ENCODE assay signal across 18 mouse cellular contexts in the genomic region with DNA sequence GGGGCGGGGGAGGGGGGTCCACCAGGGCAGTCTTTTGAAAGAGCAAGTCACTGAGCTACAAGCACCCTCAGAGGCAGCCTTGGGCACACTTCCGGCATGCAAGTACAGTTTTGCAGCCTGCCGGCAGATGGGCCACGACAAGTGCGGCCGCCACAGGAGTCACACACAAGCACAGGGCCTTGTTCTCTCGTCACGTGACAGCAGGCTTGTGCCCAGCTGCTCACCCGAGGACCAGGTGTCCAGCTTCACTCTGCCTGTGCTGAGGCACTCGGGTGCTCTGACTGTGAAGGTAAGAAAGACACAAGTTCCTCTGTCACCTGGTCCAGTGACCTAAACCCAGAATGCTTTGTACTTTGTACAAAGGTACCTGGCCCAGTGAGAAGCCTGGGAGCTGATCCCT.
A peak's percentile ranks its signal among the peaks of the same experiment; 100 is the strongest.
DNase-seq lines count a peak whose midpoint lies in the region; ATAC-seq lines count a peak whose summit lies in the region.
"Had no signal": no experiment of that assay in that cellular context is flagged by ENCODE, and none has a peak within 500 bp of the region (broad histone marks: within the 10 kb centered on the region; RNA-seq: fewer than 3 reads in every experiment).

No protein-coding gene starts in this region.

- ATAC-seq in forebrain, embryonic 13.5 days = 0 out of 2 replicates have a peak, but pooled peaks have one; percentile 33
- ATAC-seq in forebrain, embryonic 15.5 days (replicated peaks) = no peak
- ATAC-seq in kidney, embryonic 15.5 days (replicated peaks; ENCODE audit: low FRiP score) = 0 out of 2 replicates have a peak, but pooled peaks have one; percentile 29
- no peak for ATAC-seq in kidney, embryonic 14.5 days (ENCODE audit: low FRiP score, low TSS enrichment)
- ATAC-seq in neural tube, embryonic 12.5 days (ENCODE audit: low FRiP score, low read depth) = peak; percentile 48; the same call in 1 of the 2 replicates

- no peak overlapping the region for H3K4me3 ChIP-seq in forebrain, embryonic 13.5 days
- H3K4me3 ChIP-seq in forebrain, embryonic 15.5 days = no peak overlapping the region
- no peak overlapping the region for H3K4me3 ChIP-seq in kidney, embryonic 15.5 days (replicated peaks)
- no peak overlapping the region for H3K4me3 ChIP-seq in kidney, embryonic 14.5 days (ENCODE audit: low read length)
- no peak overlapping the region for H3K4me3 ChIP-seq in neural tube, embryonic 12.5 days
- H3K4me3 ChIP-seq: embryonic facial prominence, embryonic 13.5 days; heart, embryonic 15.5 days had no signal

- no peaks in the 10 kb centered on the region for H3K9me3 ChIP-seq in forebrain, embryonic 13.5 days (replicated peaks)
- no peaks in the 10 kb centered on the region for H3K9me3 ChIP-seq in forebrain, embryonic 15.5 days
- H3K9me3 ChIP-seq in kidney, embryonic 15.5 days (replicated peaks) = no peaks in the 10 kb centered on the region
- no peaks in the 10 kb centered on the region for H3K9me3 ChIP-seq in kidney, embryonic 14.5 days (ENCODE audit: control insufficient read depth, low read length)
- no peaks in the 10 kb centered on the region for H3K9me3 ChIP-seq in neural tube, embryonic 12.5 days
- H3K9me3 ChIP-seq: embryonic facial prominence, embryonic 13.5 days; heart, embryonic 15.5 days had no signal

- H3K9ac ChIP-seq in forebrain, embryonic 13.5 days = no peak overlapping the region
- H3K9ac ChIP-seq in forebrain, embryonic 15.5 days (replicated peaks) = no peak overlapping the region
- no peak overlapping the region for H3K9ac ChIP-seq in kidney, embryonic 15.5 days
- H3K9ac ChIP-seq in kidney, embryonic 14.5 days (ENCODE audit: low read depth, low read length) = no peak overlapping the region
- no peak overlapping the region for H3K9ac ChIP-seq in neural tube, embryonic 12.5 days
- H3K9ac ChIP-seq: embryonic facial prominence, embryonic 13.5 days; heart, embryonic 15.5 days; lung, embryonic 14.5 days had no signal

- no peak overlapping the region; the same call in 1 of the 2 replicates for H3K27ac ChIP-seq in forebrain, embryonic 13.5 days
- no peak overlapping the region for H3K27ac ChIP-seq in forebrain, embryonic 15.5 days (replicated peaks)
- no peak overlapping the region for H3K27ac ChIP-seq in kidney, embryonic 15.5 days
- no peak overlapping the region for H3K27ac ChIP-seq in kidney, embryonic 14.5 days (ENCODE audit: low read depth, low read length)
- H3K27ac ChIP-seq in neural tube, embryonic 12.5 days = no peak overlapping the region
- H3K27ac ChIP-seq: embryonic facial prominence, embryonic 13.5 days; heart, embryonic 15.5 days; macrophage had no signal

- no peak overlapping the region for H3K4me2 ChIP-seq in forebrain, embryonic 13.5 days
- H3K4me2 ChIP-seq in forebrain, embryonic 15.5 days (replicated peaks) = no peak overlapping the region
- H3K4me2 ChIP-seq in kidney, embryonic 15.5 days = no peak overlapping the region
- no peak overlapping the region for H3K4me2 ChIP-seq in kidney, embryonic 14.5 days (replicated peaks; ENCODE audit: low read depth, low read length)
- H3K4me2 ChIP-seq in neural tube, embryonic 12.5 days (replicated peaks) = no peak overlapping the region
- H3K4me2 ChIP-seq: embryonic facial prominence, embryonic 13.5 days; heart, embryonic 15.5 days; liver, embryonic 11.5 days; lung, embryonic 14.5 days had no signal

- no peaks in the 10 kb centered on the region for H3K27me3 ChIP-seq in forebrain, embryonic 13.5 days
- no peaks in the 10 kb centered on the region for H3K27me3 ChIP-seq in forebrain, embryonic 15.5 days
- H3K27me3 ChIP-seq in kidney, embryonic 15.5 days = no peaks in the 10 kb centered on the region
- no peaks in the 10 kb centered on the region for H3K27me3 ChIP-seq in kidney, embryonic 14.5 days (ENCODE audit: control insufficient read depth, insufficient read depth, low read length)
- H3K27me3 ChIP-seq in neural tube, embryonic 12.5 days (replicated peaks) = no peaks in the 10 kb centered on the region
- H3K27me3 ChIP-seq: embryonic facial prominence, embryonic 13.5 days; heart, embryonic 15.5 days had no signal

- 0 out of 2 replicates have a peak, but pooled peaks cover 7% of the 10 kb centered on the region for H3K36me3 ChIP-seq in forebrain, embryonic 13.5 days (ENCODE audit: poor library complexity, severe bottlenecking)
- H3K36me3 ChIP-seq in forebrain, embryonic 15.5 days = no peaks in the 10 kb centered on the region
- H3K36me3 ChIP-seq in kidney, embryonic 15.5 days = 0 out of 2 replicates have a peak, but pooled peaks cover 8% of the 10 kb centered on the region
- no peaks in the 10 kb centered on the region for H3K36me3 ChIP-seq in kidney, embryonic 14.5 days (ENCODE audit: control insufficient read depth, insufficient read depth, low read length)
- no peaks in the 10 kb centered on the region; the same call in 1 of the 2 replicates for H3K36me3 ChIP-seq in neural tube, embryonic 12.5 days
- H3K36me3 ChIP-seq: embryonic facial prominence, embryonic 13.5 days had no signal

- WGBS in forebrain, embryonic 13.5 days = 61% methylated on average over 10 of the region's 10 CpGs
- 57% methylated on average over 10 of the region's 10 CpGs for WGBS in forebrain, embryonic 15.5 days
- 84% methylated on average over 10 of the region's 10 CpGs for WGBS in kidney, embryonic 15.5 days
- WGBS in kidney, embryonic 14.5 days = 81% methylated on average over 10 of the region's 10 CpGs
- 67% methylated on average over 10 of the region's 10 CpGs for WGBS in neural tube, embryonic 12.5 days

- H3K4me1 ChIP-seq in forebrain, embryonic 13.5 days = peaks cover 9% of the 10 kb centered on the region; the same call in 1 of the 2 replicates
- 0 out of 2 replicates have a peak, but pooled peaks cover 5% of the 10 kb centered on the region for H3K4me1 ChIP-seq in forebrain, embryonic 15.5 days
- 0 out of 2 replicates have a peak, but pooled peaks cover 3% of the 10 kb centered on the region for H3K4me1 ChIP-seq in kidney, embryonic 15.5 days
- no peaks in the 10 kb centered on the region for H3K4me1 ChIP-seq in kidney, embryonic 14.5 days (ENCODE audit: control insufficient read depth, insufficient read depth, low read length)
- no peaks in the 10 kb centered on the region; the same call in 1 of the 2 replicates for H3K4me1 ChIP-seq in neural tube, embryonic 12.5 days

- no peak for DNase-seq in neural tube, embryonic 10.5 days (ENCODE audit: extremely low spot score, low spot score)
- DNase-seq in frontal cortex, postnatal 36 days (ENCODE audit: low spot score in 2 of 2) = no peak
- DNase-seq in frontal cortex, adult 2 months (ENCODE audit: extremely low spot score in 1 of 2, low spot score in 1 of 2) = no peak
- DNase-seq: adrenal gland, postnatal 10 days; cerebellum, adult 11-12 months; gastrocnemius, postnatal 10 days; heart, adult 18-20 months; kidney, adult 18-20 months; lung, embryonic 14.5 days had no signal

Comparison
In these comparisons a context has a peak if more than half of its experiments do, and no peak if none do; other contexts are left out.
1. ATAC-seq: peak in forebrain, embryonic 13.5 days (single experiment), kidney, embryonic 15.5 days (single experiment) and neural tube, embryonic 12.5 days (single experiment); none in forebrain, embryonic 15.5 days (single experiment) and kidney, embryonic 14.5 days (single experiment).